Mouse (Mus musculus): ENCODE data around the gene Atm.

Gene Atm

DNA sequence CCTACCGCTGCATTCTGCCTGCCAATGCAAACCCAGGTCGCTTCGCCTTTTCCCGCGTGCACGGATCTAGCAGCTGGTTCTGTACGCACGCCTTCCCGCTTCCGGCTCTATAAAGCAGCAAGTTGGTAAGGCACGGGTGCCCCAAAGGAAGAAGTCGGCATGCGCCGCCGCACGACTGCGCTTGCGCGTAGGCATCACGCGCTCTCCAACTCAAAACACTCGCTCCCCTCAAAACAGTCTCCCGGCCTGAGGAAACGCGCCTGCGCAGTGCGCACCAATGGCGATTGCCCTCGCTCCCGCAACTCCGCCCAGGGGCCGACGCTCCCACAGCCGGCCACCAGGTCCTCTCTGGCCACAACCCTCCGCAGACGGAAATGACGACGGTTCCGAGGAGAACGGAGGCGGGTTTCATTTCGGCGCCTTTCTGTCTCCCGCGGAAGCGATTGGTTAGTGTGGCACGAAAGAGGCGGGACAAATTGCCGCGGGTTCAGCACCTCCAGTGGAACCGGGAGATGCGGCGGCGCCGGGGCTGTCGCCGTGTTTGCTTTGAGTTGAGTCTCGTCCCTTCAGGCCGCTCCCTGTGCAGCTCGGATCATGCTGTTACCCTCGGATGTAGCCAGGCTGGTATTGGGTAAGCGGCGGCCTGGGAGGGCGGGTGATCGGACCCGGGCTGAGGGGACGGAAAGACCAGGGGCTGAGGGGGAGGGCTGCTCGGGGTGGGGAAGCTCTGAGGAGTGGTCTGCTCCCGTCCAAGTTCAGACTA, at the start of gene Atm, which contains the start of gene Npat:
Gene Atm (minus strand): TSS at position 183 of the 763 bp plus-strand sequence.
Gene Npat (plus strand): TSS at position 490 of the 763 bp plus-strand sequence.
- DNase-seq (ENCODE audit: low spot score): peak; percentile 99

GRCm38 (mm10) chr9:53581870-53582269, 45.3 kb upstream of the Atm start:
- no peak for DNase-seq (ENCODE audit: low spot score)

DNA sequence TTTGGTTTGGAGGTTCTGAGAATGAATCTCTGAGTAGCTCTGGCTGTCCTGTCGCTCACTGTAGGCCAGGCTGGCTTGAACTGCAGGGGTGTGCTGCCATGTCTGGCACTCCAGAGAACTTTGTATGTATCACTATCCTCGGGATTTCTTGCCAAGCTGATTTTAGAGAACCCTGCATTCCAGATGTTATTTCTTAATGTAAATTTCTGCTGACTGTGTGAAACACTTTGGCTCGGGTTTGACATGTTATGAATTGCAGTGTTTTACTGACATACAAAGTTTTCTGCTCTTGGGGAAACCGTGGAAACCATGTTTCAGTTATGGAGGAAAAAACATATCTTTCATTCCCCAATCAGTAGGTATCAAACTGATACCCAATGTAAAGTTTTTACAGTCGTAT, 39.2 kb upstream of the Atm start:
- DNase-seq (ENCODE audit: low spot score): no peak

- no peak for DNase-seq (ENCODE audit: low spot score)
Measured at GRCm38 (mm10) chr9:53572516-53573307, 36.2 kb upstream of the Atm start.

GRCm38 (mm10) chr9:53570662-53571061, 34.1 kb upstream of the Atm start:
- no peak for DNase-seq (ENCODE audit: low spot score)

DNA sequence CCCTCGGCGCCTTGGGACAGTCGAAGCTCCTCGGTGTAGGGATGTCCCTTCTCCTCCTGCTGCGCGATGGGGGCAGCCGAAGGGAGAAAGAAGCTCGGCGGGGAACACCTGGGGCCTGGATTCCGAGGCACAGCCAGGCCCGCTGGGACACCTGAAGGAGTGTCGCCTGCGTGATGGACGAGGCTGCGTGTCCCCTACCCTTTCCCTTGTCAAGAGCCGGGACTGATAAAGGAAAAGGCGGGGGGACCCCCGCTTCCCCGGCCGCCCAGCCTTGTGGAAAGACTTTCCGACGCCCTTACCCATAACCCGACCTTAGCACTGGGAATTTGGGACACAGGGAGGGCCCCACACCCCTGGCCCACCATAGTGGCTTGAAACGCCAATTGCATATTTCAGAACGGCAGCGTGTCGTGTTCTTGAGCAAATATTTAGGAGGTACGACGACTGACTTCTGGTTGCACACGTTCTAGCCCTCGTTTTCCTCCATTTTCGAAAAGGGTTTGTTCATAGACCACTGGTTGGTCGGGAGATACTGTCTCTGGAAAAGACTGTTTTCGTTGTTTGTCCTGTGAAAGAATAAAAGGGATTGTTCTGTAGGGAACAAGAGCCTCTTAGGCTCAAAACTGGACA, 911 bp upstream of the Atm start:
- no peak for DNase-seq (ENCODE audit: low spot score)

GRCm38 (mm10) chr9:53535416-53536320, 872 bp downstream of the Atm start:
- no peak for DNase-seq (ENCODE audit: low spot score)

GRCm38 (mm10) chr9:53517373-53518009, 19.0 kb downstream of the Atm start:
- no peak for DNase-seq (ENCODE audit: low spot score)

GRCm38 (mm10) chr9:53514091-53514490, 22.4 kb downstream of the Atm start:
- no peak for DNase-seq (ENCODE audit: low spot score)

GRCm38 (mm10) chr9:53508053-53508452, 28.5 kb downstream of the Atm start:
- no peak for DNase-seq (ENCODE audit: low spot score)

DNA sequence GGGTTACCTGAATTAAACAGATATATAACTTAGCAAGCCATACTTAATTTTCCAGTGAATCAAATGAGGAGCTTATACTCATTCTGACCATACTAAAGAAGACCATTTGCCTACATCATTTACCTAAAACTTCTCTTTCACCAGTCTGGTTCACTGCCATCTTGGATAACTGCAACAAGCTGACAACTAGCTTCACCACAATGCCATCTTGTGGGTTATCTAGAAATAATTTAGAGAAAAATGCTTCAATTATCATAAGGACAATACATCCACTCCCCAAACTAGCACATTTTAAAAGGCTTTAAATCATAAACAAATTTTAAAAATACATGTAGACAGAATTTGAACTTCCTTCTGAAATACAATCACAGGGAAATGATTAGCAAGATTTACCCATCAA, 50.7 kb downstream of the Atm start:
- no peak for DNase-seq (ENCODE audit: low spot score)

- no peak for DNase-seq (ENCODE audit: low spot score)
Measured at GRCm38 (mm10) chr9:53472806-53473518, 63.6 kb downstream of the Atm start.

DNA sequence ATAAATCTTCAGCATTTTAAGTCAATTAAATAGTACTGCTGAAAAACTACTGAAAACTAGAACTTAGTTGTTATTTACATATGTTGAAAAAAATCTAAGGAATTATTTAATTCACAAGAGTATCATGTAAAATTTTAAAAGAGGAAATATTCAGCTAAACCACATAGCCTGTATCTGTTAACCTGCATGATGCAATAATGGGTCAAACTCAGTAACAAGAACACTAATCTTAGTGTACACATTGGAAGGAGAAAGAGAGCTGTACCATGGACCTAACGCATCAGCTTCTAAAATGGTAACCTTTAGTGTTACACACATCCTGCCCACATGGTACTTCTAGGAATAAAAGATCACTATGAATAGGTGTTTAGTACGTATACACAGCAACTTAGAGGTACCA, 84.5 kb downstream of the Atm start:
- no peak for DNase-seq (ENCODE audit: low spot score)

DNA sequence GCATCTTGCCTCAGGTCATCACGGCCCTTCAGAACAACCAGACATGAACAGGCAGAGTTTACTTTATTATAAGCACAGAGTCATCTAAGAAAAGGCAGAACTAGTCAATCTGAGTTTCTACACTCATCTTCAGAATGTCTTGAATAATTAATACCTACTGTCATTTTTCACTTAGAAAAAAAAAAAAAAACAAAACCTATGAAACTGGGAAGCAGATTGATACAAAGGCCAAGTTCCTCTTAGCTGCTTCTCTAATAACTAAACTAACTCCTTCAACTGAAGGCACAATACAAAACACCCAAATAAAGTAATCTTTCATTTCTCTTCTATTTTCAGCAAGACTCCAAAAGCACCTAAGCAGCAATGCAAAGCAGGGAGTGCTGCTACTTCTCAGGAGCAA, 85.9 kb downstream of the Atm start:
- no peak for DNase-seq (ENCODE audit: low spot score)

DNA sequence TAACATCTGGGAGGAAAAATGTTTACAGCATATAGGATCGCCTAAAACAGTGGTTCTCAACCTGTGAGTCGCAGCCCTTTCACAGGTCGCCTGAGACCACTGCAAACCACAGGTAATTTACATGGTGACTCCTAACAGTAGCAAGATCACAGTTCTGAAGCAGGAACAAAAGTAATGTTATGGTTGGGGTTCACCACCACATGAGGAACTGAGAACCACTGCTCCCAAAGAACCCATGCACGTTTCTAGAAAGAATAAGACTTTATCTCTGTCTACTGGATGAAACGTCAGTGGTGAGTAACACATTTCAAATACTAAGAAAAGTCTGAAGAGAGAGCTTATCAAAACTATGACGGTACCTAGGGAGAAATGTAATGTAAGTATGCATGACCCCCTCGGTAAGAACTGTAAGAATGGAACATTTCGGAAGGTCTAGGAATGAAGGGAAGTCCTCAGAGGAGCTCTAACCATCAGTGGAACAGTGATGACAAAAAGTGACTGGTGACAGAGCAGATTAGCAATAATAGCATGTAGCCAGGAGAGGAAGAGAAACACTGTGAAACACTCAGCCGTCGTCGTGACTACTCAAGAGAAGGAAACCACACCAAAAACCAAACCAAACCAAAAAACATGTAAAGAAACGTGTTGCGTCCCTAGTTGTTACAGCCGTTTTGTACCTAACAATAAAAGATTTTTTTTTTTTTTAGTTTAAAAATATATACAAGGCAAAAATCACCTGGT, 100.5 kb downstream of the Atm start:
- no peak for DNase-seq (ENCODE audit: low spot score)

- no peak for DNase-seq (ENCODE audit: low spot score)
Measured at GRCm38 (mm10) chr9:53427638-53428037, 108.9 kb downstream of the Atm start.

GRCm38 (mm10) chr9:53426726-53427125, 109.8 kb downstream of the Atm start:
- no peak for DNase-seq (ENCODE audit: low spot score)

DNA sequence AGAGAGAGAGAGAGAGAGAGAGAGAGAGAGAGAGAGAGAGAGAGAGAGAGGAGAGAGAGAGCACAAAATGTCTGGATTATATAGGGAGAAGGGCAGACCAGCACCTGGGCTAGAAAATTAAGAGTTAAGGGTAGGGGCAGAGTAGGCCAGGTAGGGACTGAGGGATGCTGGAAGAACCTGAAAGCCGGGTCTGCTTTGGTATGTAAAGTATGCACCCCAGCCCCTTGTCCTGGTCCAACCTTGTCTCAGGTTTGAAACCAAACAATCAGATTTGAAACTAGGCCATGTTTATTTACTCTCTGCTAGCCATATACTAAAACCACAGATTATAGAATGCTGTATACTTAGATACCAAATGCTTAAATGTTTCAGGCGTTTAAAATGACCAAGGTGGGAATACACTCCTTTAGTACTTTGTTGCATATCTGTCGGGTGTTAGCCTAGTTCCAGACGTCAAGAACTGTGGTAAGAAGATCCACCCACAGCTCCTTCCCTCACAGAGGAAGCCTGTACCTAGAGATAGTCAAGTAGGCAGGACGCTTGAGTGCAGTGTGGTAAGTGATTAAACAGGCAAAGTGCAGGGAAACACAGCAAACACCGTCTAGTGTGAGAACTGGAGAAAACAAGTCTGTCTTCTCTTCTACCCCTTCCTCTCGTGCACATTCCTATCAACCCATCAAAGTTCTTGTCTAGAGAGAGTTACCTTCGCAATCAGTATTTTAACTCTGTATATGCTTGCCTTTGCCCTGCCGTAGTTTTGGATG, 114.2 kb downstream of the Atm start:
- no peak for DNase-seq (ENCODE audit: low spot score)

GRCm38 (mm10) chr9:53409427-53409826, 127.1 kb downstream of the Atm start:
- no peak for DNase-seq (ENCODE audit: low spot score)
